Mouse (Mus musculus) testis, postnatal 14 days (tissue): Measurements from ENCODE around the gene Aldh1b1.

ENCODE experiments used
- DNase-seq: peaks from one replicate; pipeline ENCODE4 v3.0.0; 2021; ENCODE audit warnings: low spot score

Gene Aldh1b1

GRCm38 (mm10) chr4:45785959-45786358, 12.9 kb upstream of the Aldh1b1 start:
- no peak for DNase-seq

GRCm38 (mm10) chr4:45786674-45787073, 12.1 kb upstream of the Aldh1b1 start:
- DNase-seq: no peak

- DNase-seq: no peak
Measured at GRCm38 (mm10) chr4:45788446-45789081, 10.3 kb upstream of the Aldh1b1 start.

GRCm38 (mm10) chr4:45789263-45789958, 9.4 kb upstream of the Aldh1b1 start:
- DNase-seq: peak; percentile 33

GRCm38 (mm10) chr4:45790018-45790417, 8.8 kb upstream of the Aldh1b1 start:
- no peak for DNase-seq

- DNase-seq: peak; percentile 33
Measured at GRCm38 (mm10) chr4:45795191-45795811, 3.5 kb upstream of the Aldh1b1 start.

- no peak for DNase-seq
Measured at GRCm38 (mm10) chr4:45796760-45797159, 2.1 kb upstream of the Aldh1b1 start.

GRCm38 (mm10) chr4:45799956-45800537, 1.2 kb downstream of the Aldh1b1 start:
- no peak for DNase-seq

GRCm38 (mm10) chr4:45802900-45803299, 4.1 kb downstream of the Aldh1b1 start:
- DNase-seq: no peak

- no peak for DNase-seq
Measured at GRCm38 (mm10) chr4:45808034-45808433, 9.2 kb downstream of the Aldh1b1 start.

GRCm38 (mm10) chr4:45811250-45811649, 12.4 kb downstream of the Aldh1b1 start:
- no peak for DNase-seq

GRCm38 (mm10) chr4:45815542-45815941, 16.7 kb downstream of the Aldh1b1 start:
- DNase-seq: no peak

GRCm38 (mm10) chr4:45818814-45819207, 20.0 kb downstream of the Aldh1b1 start:
- DNase-seq: no peak

- DNase-seq: no peak
Measured at GRCm38 (mm10) chr4:45819208-45819931, 20.5 kb downstream of the Aldh1b1 start.

- peak; percentile 38 for DNase-seq
Measured at GRCm38 (mm10) chr4:45820074-45820830, 21.4 kb downstream of the Aldh1b1 start.

- no peak for DNase-seq
Measured at GRCm38 (mm10) chr4:45821995-45822394, 23.2 kb downstream of the Aldh1b1 start.

GRCm38 (mm10) chr4:45822781-45823575, 24.2 kb downstream of the Aldh1b1 start:
- no peak for DNase-seq

- DNase-seq: no peak
Measured at GRCm38 (mm10) chr4:45824049-45824760, 25.4 kb downstream of the Aldh1b1 start.

- DNase-seq: no peak
Measured at GRCm38 (mm10) chr4:45824761-45825556, 26.1 kb downstream of the Aldh1b1 start.
